Mouse (Mus musculus) CH12.LX (cell line): ENCODE results near the gene Sufu. TPM values are rescaled to one million over a fixed set of nuclear protein-coding genes. Genes with fewer than 3 reads are reported as not detected.

Source experiments
- DNase-seq: peaks from one replicate; pipeline ENCODE4 v3.0.0-alpha.2; 2013; ENCODE audit errors: extremely low read depth
- H3K27ac ChIP-seq: 2 replicates; pipeline ENCODE4 v1.5.1; 2012; ENCODE audit warnings: low read depth, mild to moderate bottlenecking, control low read depth, moderate library complexity; ENCODE audit not compliant: insufficient read depth
- H3K27me3 ChIP-seq: replicated peaks from 2 replicates; pipeline ENCODE3; 2012; ENCODE audit warnings: inconsistent platforms
- H3K36me3 ChIP-seq, 2 experiments: replicated peaks in 1 of 2; 2 replicates each; pipeline versions ENCODE3 to v1.6.1; 2012; ENCODE audit warnings: inconsistent platforms in 1 of 2, low read length in 1 of 2, mild to moderate bottlenecking in 1 of 2, mixed read lengths in 1 of 2, moderate library complexity in 1 of 2; ENCODE audit not compliant: control insufficient read depth in 1 of 2, insufficient read depth in 1 of 2
- H3K4me1 ChIP-seq, 2 experiments: 2 replicates each; pipeline ENCODE4 v1.6.1; 2012; ENCODE audit warnings: inconsistent platforms in 1 of 2, moderate library complexity in 1 of 2; ENCODE audit not compliant: insufficient read depth in 2 of 2, control insufficient read depth in 1 of 2
- H3K4me2 ChIP-seq: 2 replicates; pipeline ENCODE4 v1.6.1; 2012; ENCODE audit warnings: low read depth, mild to moderate bottlenecking, control low read depth; ENCODE audit not compliant: poor library complexity, insufficient read depth, severe bottlenecking
- H3K4me3 ChIP-seq, 3 experiments: fragments of 150-350 bp in 1 of 3; sonication (generic) in 1 of 3; replicated peaks in 1 of 3; 2 replicates each; pipeline versions ENCODE3 to v1.5.1; 2011 to 2012; ENCODE audit warnings: low read depth in 2 of 3, low read length in 2 of 3, mild to moderate bottlenecking in 2 of 3, moderate library complexity in 2 of 3, control low read depth in 1 of 3, improper control_type of control experiment in 1 of 3, inconsistent platforms in 1 of 3, mixed read lengths in 1 of 3; ENCODE audit not compliant: poor library complexity in 1 of 3
- H3K79me2 ChIP-seq: replicated peaks from 2 replicates; pipeline ENCODE4 v1.6.1; 2012; ENCODE audit warnings: mild to moderate bottlenecking, moderate library complexity; ENCODE audit not compliant: control insufficient read depth, poor library complexity, insufficient read depth, severe bottlenecking; ENCODE audit errors: extremely low read depth
- H3K9ac ChIP-seq: 2 replicates; pipeline ENCODE4 v1.6.1; 2012; ENCODE audit warnings: low read depth, mild to moderate bottlenecking, control low read depth, moderate library complexity; ENCODE audit not compliant: insufficient read depth
- H3K9me3 ChIP-seq: replicated peaks from 2 replicates; pipeline ENCODE3; 2012; ENCODE audit warnings: low read length, inconsistent platforms, mixed read lengths
- BHLHE40 ChIP-seq: IDR thresholded peaks from 2 replicates; pipeline ENCODE4 v1.6.1; 2011; ENCODE audit warnings: mild to moderate bottlenecking, low read depth, low read length, improper control_type of control experiment
- CHD1 ChIP-seq: IDR thresholded peaks from 2 replicates; pipeline ENCODE4 v1.6.1; 2012; ENCODE audit warnings: low read depth, low read length, improper control_type of control experiment, inconsistent platforms
- CHD2 ChIP-seq: IDR thresholded peaks from 2 replicates; pipeline ENCODE4 v1.6.1; 2011; ENCODE audit warnings: low read length, improper control_type of control experiment
- CTCF ChIP-seq, 2 experiments: IDR thresholded peaks in 1 of 2; conservative IDR thresholded peaks in 1 of 2; 2 replicates each; pipeline ENCODE4 v1.5.1; 2011 to 2012; ENCODE audit warnings: low read depth in 2 of 2, low read length in 2 of 2, improper control_type of control experiment in 1 of 2, inconsistent platforms in 1 of 2, mild to moderate bottlenecking in 1 of 2, moderate library complexity in 1 of 2
- ELF1 ChIP-seq: IDR thresholded peaks from 2 replicates; pipeline ENCODE4 v1.6.1; 2014; ENCODE audit warnings: low read depth, mild to moderate bottlenecking, inconsistent platforms, low read length, improper control_type of control experiment
- ETS1 ChIP-seq: conservative IDR thresholded peaks from 2 replicates; pipeline ENCODE4 v1.6.1; 2012; ENCODE audit warnings: low read depth, mild to moderate bottlenecking, inconsistent platforms, low read length, improper control_type of control experiment, moderate library complexity
- GABPA ChIP-seq: IDR thresholded peaks from 2 replicates; pipeline ENCODE4 v1.6.1; 2012; ENCODE audit warnings: low read depth, low read length, improper control_type of control experiment, inconsistent platforms; ENCODE audit not compliant: insufficient replicate concordance
- HCFC1 ChIP-seq: IDR thresholded peaks from 2 replicates; pipeline ENCODE4 v1.6.1; 2012; ENCODE audit warnings: low read depth, mild to moderate bottlenecking, inconsistent platforms, low read length, improper control_type of control experiment
- IRF4 ChIP-seq: IDR thresholded peaks from 2 replicates; pipeline ENCODE4 v1.6.1; 2014; ENCODE audit warnings: low read depth, mild to moderate bottlenecking, inconsistent platforms, low read length, improper control_type of control experiment
- JUN ChIP-seq: IDR thresholded peaks from 2 replicates; pipeline ENCODE4 v1.6.1; 2011; ENCODE audit warnings: low read depth, mild to moderate bottlenecking, low read length, improper control_type of control experiment, moderate library complexity; ENCODE audit not compliant: insufficient read depth
- JUND ChIP-seq: conservative IDR thresholded peaks from 2 replicates; pipeline ENCODE4 v1.6.1; 2011; ENCODE audit warnings: low read depth, low read length, improper control_type of control experiment
- KAT2A ChIP-seq: IDR thresholded peaks from 2 replicates; pipeline ENCODE4 v1.6.1; 2012; ENCODE audit warnings: low read length, improper control_type of control experiment, inconsistent platforms; ENCODE audit not compliant: insufficient replicate concordance
- MAFK ChIP-seq: IDR thresholded peaks from 2 replicates; pipeline ENCODE4 v1.6.1; 2011; ENCODE audit warnings: low read length, improper control_type of control experiment; ENCODE audit not compliant: insufficient replicate concordance
- MAX ChIP-seq: IDR thresholded peaks from 2 replicates; pipeline ENCODE4 v1.6.1; 2011; ENCODE audit warnings: low read length, improper control_type of control experiment
- MEF2A ChIP-seq: IDR thresholded peaks from 2 replicates; pipeline ENCODE4 v1.6.1; 2014; ENCODE audit warnings: low read depth, mild to moderate bottlenecking, inconsistent platforms, low read length, improper control_type of control experiment, borderline replicate concordance
- MXI1 ChIP-seq: IDR thresholded peaks from 2 replicates; pipeline ENCODE4 v1.6.1; 2011; ENCODE audit warnings: mild to moderate bottlenecking, low read depth, low read length, improper control_type of control experiment
- MYC ChIP-seq: IDR thresholded peaks from 2 replicates; pipeline ENCODE4 v1.6.1; 2011; ENCODE audit warnings: low read depth, mild to moderate bottlenecking, improper control_type of control experiment, low read length
- NELFE ChIP-seq: IDR thresholded peaks from 2 replicates; pipeline ENCODE4 v1.6.1; 2011; ENCODE audit warnings: low read depth, low read length, improper control_type of control experiment
- NRF1 ChIP-seq: IDR thresholded peaks from 2 replicates; pipeline ENCODE4 v1.6.1; 2014; ENCODE audit warnings: low read depth, mild to moderate bottlenecking, inconsistent platforms, low read length, improper control_type of control experiment, moderate library complexity
- PAX5 ChIP-seq: IDR thresholded peaks from 2 replicates; pipeline ENCODE4 v1.6.1; 2012; ENCODE audit warnings: low read length, inconsistent platforms, mixed read lengths
- POLR2A ChIP-seq: IDR thresholded peaks from 2 replicates; pipeline ENCODE4 v1.6.1; 2011; ENCODE audit warnings: low read depth, mild to moderate bottlenecking, improper control_type of control experiment, low read length
- POLR2AphosphoS2 ChIP-seq: IDR thresholded peaks from 2 replicates; pipeline ENCODE4 v1.6.1; 2011; ENCODE audit warnings: low read depth, low read length, improper control_type of control experiment
- RAD21 ChIP-seq: IDR thresholded peaks from 2 replicates; pipeline ENCODE4 v1.6.1; 2011; ENCODE audit warnings: low read depth, mild to moderate bottlenecking, low read length, improper control_type of control experiment, moderate library complexity
- RCOR1 ChIP-seq: conservative IDR thresholded peaks from 2 replicates; pipeline ENCODE4 v1.6.1; 2012; ENCODE audit warnings: low read depth, mild to moderate bottlenecking, inconsistent platforms, low read length, improper control_type of control experiment
- SIN3A ChIP-seq: IDR thresholded peaks from 2 replicates; pipeline ENCODE4 v1.6.1; 2012; ENCODE audit warnings: low read length, improper control_type of control experiment, inconsistent platforms
- SMC3 ChIP-seq: IDR thresholded peaks from 2 replicates; pipeline ENCODE4 v1.6.1; 2011; ENCODE audit warnings: low read depth, low read length, improper control_type of control experiment
- TBP ChIP-seq: conservative IDR thresholded peaks from 2 replicates; pipeline ENCODE4 v1.6.1; 2011; ENCODE audit warnings: low read depth, low read length, improper control_type of control experiment
- UBTF ChIP-seq: IDR thresholded peaks from 2 replicates; pipeline ENCODE4 v1.6.1; 2012; ENCODE audit warnings: low read depth, mild to moderate bottlenecking, inconsistent platforms, low read length, improper control_type of control experiment, moderate library complexity
- USF1 ChIP-seq: IDR thresholded peaks from 2 replicates; pipeline ENCODE4 v1.6.1; 2014; ENCODE audit warnings: low read depth, mild to moderate bottlenecking, inconsistent platforms, low read length, improper control_type of control experiment
- USF2 ChIP-seq: conservative IDR thresholded peaks from 2 replicates; pipeline ENCODE4 v1.6.1; 2011; ENCODE audit warnings: low read depth, low read length, improper control_type of control experiment
- ZKSCAN1 ChIP-seq: IDR thresholded peaks from 2 replicates; pipeline ENCODE4 v1.6.1; 2012; ENCODE audit warnings: low read depth, inconsistent platforms, low read length, improper control_type of control experiment, borderline replicate concordance
- ZMIZ1 ChIP-seq: IDR thresholded peaks from 2 replicates; pipeline ENCODE4 v1.6.1; 2012; ENCODE audit warnings: low read depth, mild to moderate bottlenecking, inconsistent platforms, low read length, improper control_type of control experiment
- ZNF384 ChIP-seq: IDR thresholded peaks from 2 replicates; pipeline ENCODE4 v1.6.1; 2012; ENCODE audit warnings: low read depth, low read length, improper control_type of control experiment, inconsistent platforms
- dilution Hi-C: fragments of 300-500 bp; cut with MboI; formaldehyde crosslinking; loops from 2 replicates; pipeline ENCODE4 v1.14.3; 2020; ENCODE audit warnings: low sequenced_read_pairs; ENCODE audit not compliant: extremely low pct_unique_long_range_greater_than_20kb, extremely low pct_ligation_motif_present
- in situ Hi-C: fragments of 300-500 bp; cut with MboI; formaldehyde crosslinking; loops from 3 replicates; pipeline ENCODE4 v1.14.3; 2019; ENCODE audit warnings: low sequenced_read_pairs, low pct_ligation_motif_present, low pct_unique_long_range_greater_than_20kb, mixed read lengths
- polyA plus RNA-seq: library from polyadenylated mRNA; unstranded; fragments of >175 nt; gene quantifications from 2 replicates; pipeline ENCODE4 v1.2.1, GENCODE M21; 2012; ENCODE audit warnings: low read depth; ENCODE audit not compliant: insufficient read length
- total RNA-seq, 2 experiments: library from RNA; depleted of rRNA; stranded (reverse); fragments of 300-350 nt in 1 of 2; fragments of >200 nt in 1 of 2; gene quantifications; 2 replicates each; pipeline ENCODE4 v1.2.3; 2012 to 2014

Gene Sufu
- total and polyA plus RNA-seq, 3 experiments, result 3.6 to 22.6 (median 9.8) TPM

- H3K27ac ChIP-seq, result no peak overlapping the region
- TF ChIP-seq ZKSCAN1 (no peak), MEF2A (no peak), RCOR1 (no peak), CTCF (conservative IDR thresholded peaks at IDR 0.05 in 1 of 2, IDR thresholded peaks at IDR 0.05 in 1 of 2; ENCODE audit: low read depth in 2 of 2, low read length in 2 of 2) (no peak), BHLHE40 (no peak), MAX (no peak), JUND (no peak), CHD2 (no peak), JUN (no peak), ELF1 (no peak), POLR2A (no peak)
- TF ChIP-seq, all 38 proteins: peak for 0
- peaks cover 1% of the 10 kb centered on the region for H3K79me2 ChIP-seq
- H3K9me3 ChIP-seq, result no peaks in the 10 kb centered on the region
- H3K4me2 ChIP-seq, result no peak overlapping the region
- no peak overlapping the region for H3K9ac ChIP-seq
- DNase-seq, result no peak
- no peaks in the 10 kb centered on the region for H3K27me3 ChIP-seq
- H3K4me1 ChIP-seq, result peaks cover 4 to 7% of the 10 kb centered on the region in 2 experiments; a peak in 3 of 4 replicates
- no peaks in the 10 kb centered on the region for H3K36me3 ChIP-seq
- H3K4me3 ChIP-seq, result no peak overlapping the region
- dilution Hi-C loops (no loop called here), in situ Hi-C loops (no loop called here)
These were observed 100.5 kb downstream of the Sufu start for GRCm38 (mm10) chr19:46497230-46497629.

DNA sequence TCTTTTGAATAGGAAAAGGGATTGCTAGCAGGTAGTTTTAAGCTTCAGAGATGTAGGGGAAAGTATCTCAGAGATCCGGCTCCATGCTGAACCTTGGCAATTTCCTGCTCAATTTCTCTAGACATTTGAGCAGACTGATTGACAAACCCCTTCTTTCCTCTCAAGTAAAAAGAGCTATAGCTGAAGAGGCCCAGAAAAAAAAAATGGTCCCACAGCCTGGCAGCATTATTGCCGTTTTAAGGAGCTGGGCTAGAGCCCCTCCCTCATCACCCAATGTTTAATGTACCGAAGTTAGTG, 102.8 kb downstream of the Sufu start:
- Histone ChIP-seq H3K4me3 (no peak overlapping the region), H3K36me3 (peaks cover 0 to 3% of the 10 kb centered on the region in 2 experiments), H3K4me2 (peak overlapping the region; percentile 70), H3K4me1 (peaks cover 4 to 7% of the 10 kb centered on the region in 2 experiments; a peak in 3 of 4 replicates), H3K27ac (no peak overlapping the region), H3K9me3 (no peaks in the 10 kb centered on the region), H3K27me3 (no peaks in the 10 kb centered on the region), H3K9ac (peak overlapping the region; percentile 51), H3K79me2 (peaks cover 20% of the 10 kb centered on the region)
- TF ChIP-seq KAT2A, result no peak
- no peak for TF ChIP-seq NRF1
- TF ChIP-seq HCFC1, result no peak
- no peak for TF ChIP-seq UBTF
- TF ChIP-seq BHLHE40, result peak; percentile 97; the same call in 1 of the 2 replicates
- TF ChIP-seq JUND, result no peak
- TF ChIP-seq ZMIZ1, result no peak
- TF ChIP-seq MXI1, result no peak
- no peak for TF ChIP-seq GABPA
- TF ChIP-seq ELF1, result no peak
- TF ChIP-seq MYC, result no peak; the same call in 1 of the 2 replicates
- no peak for TF ChIP-seq POLR2A
- TF ChIP-seq SIN3A, result no peak
- TF ChIP-seq PAX5, result no peak
- TF ChIP-seq ETS1, result no peak
- 0 out of 2 replicates have a peak, but pooled peaks have one; percentile 43 for TF ChIP-seq TBP
- TF ChIP-seq CHD1, result 0 out of 2 replicates have a peak, but pooled peaks have one; percentile 21
- no peak for TF ChIP-seq RAD21
- no peak for TF ChIP-seq CHD2
- no peak for TF ChIP-seq IRF4
- TF ChIP-seq MEF2A, result no peak
- no peak for TF ChIP-seq MAFK
- TF ChIP-seq NELFE, result peak; percentile 48; the same call in 1 of the 2 replicates
- no peak for TF ChIP-seq USF1
- no peak for TF ChIP-seq POLR2AphosphoS2
- TF ChIP-seq ZNF384, result peak; percentile 17; the same call in 1 of the 2 replicates
- TF ChIP-seq MAX, result no peak
- TF ChIP-seq SMC3, result no peak
- no peak for TF ChIP-seq USF2
- no peak for DNase-seq
- in situ Hi-C loops, result no loop called here
- dilution Hi-C loops, result no loop called here
